Mouse (Mus musculus) hindbrain, embryonic 15.5 days (tissue): ENCODE results near the gene Pald1. TPM values are rescaled to one million over a fixed set of nuclear protein-coding genes. Genes with fewer than 3 reads are reported as not detected.

ENCODE experiments used
- ATAC-seq: fragments of 200-750 bp; cut with Nextera tagmentation; 2 replicates; pipeline ENCODE4 v1.8.0; 2017; ENCODE audit warnings: low read depth, moderate number of reproducible peaks, moderate TSS enrichment; ENCODE audit not compliant: low FRiP score
- H3K27ac ChIP-seq: fragments of 300-500 bp; sonication (generic); replicated peaks from 2 replicates; pipeline ENCODE4 v1.5.1; 2015; ENCODE audit warnings: mild to moderate bottlenecking, inconsistent platforms
- H3K27me3 ChIP-seq: fragments of 300-500 bp; sonication (generic); 2 replicates; pipeline ENCODE4 v1.6.1; 2015; ENCODE audit warnings: control low read depth, inconsistent platforms
- H3K36me3 ChIP-seq: fragments of 300-500 bp; sonication (generic); 2 replicates; pipeline ENCODE4 v1.6.1; 2015; ENCODE audit warnings: control low read depth, inconsistent platforms
- H3K4me1 ChIP-seq: fragments of 300-500 bp; sonication (generic); replicated peaks from 2 replicates; pipeline ENCODE4 v1.6.1; 2015; ENCODE audit warnings: control low read depth, inconsistent platforms
- H3K4me2 ChIP-seq: fragments of 300-500 bp; sonication (generic); 2 replicates; pipeline ENCODE4 v1.6.1; 2015; ENCODE audit warnings: moderate library complexity, mild to moderate bottlenecking, inconsistent platforms
- H3K4me3 ChIP-seq: fragments of 300-500 bp; sonication (generic); 2 replicates; pipeline ENCODE4 v1.5.1; 2015; ENCODE audit warnings: mild to moderate bottlenecking, inconsistent platforms
- H3K9ac ChIP-seq: fragments of 300-500 bp; sonication (generic); 2 replicates; pipeline ENCODE4 v1.6.1; 2015; ENCODE audit warnings: inconsistent platforms
- H3K9me3 ChIP-seq: fragments of 300-500 bp; sonication (generic); 2 replicates; pipeline ENCODE4 v1.6.1; 2016; ENCODE audit warnings: control low read depth, inconsistent platforms
- WGBS: fragments of 180-500 bp; shearing (Covaris S2); methylation state at CpG from one replicate; pipeline ENCODE4 v1.1.7; 2015; 5-methylcytosine and 5-hydroxymethylcytosine counted together
- polyA plus RNA-seq: library from polyadenylated mRNA; unstranded; fragments of >200 nt; fragmentation: Nextera tagmentation; extraction: Ambion mirVana; gene quantifications from 2 replicates; pipeline ENCODE4 v1.2.1, GENCODE M21; 2015

Pald1 gene
- polyA plus RNA-seq, 1 experiment from 2014 or later: 32.4 TPM

DNA sequence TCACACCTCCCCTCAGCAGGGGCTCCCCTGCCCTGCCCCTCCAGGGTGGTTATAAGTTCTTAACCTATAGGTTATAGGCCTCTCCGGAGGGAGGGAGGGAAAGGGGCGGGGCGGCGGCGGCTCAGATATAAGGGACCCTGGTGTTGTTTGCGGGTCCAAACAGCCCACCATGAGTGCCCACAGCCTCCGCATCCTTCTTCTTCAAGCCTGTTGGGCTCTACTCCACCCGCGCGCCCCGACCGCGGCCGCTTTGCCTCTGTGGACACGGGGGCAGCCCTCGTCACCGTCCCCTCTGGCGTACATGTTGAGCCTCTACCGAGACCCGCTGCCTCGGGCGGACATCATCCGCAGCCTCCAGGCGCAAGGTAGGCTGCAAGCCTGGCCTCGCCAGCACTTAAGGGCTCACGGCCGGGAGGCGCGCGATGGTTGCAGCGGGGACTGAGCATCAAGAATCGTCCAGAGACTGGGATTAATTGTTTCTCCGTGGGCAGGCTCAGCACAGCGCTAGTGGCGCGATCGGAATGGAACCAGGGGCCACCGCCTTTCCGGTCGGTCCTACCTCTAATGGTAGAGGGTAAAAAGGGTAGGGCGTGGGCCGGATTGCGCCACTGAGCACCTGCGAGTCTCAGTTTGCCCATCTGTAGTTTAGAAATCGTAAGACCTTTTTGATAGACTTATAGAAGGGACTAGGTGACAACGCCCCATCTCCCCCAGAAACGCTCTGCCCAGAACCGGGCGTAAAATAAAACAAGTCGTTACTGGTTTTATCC is 35.0 kb upstream of the Pald1 start:
- WGBS: 2% methylated on average over 49 of the region's 50 CpGs
- Histone ChIP-seq H3K9ac (peak overlapping the region; percentile 33), H3K27ac (no peak overlapping the region), H3K9me3 (no peaks in the 10 kb centered on the region), H3K4me2 (peak overlapping the region; percentile 77), H3K4me3 (peak overlapping the region; percentile 43), H3K27me3 (peaks cover 54% of the 10 kb centered on the region), H3K4me1 (peaks cover 14% of the 10 kb centered on the region), H3K36me3 (no peaks in the 10 kb centered on the region)
- peak; percentile 40 for ATAC-seq

GRCm38 (mm10) chr10:61417672-61418071 is 34.3 kb upstream of the Pald1 start, which contains the start of gene Nodal:
TSS of gene Nodal (plus strand) at chr10:61417972.
- peak within 1 kb of the TSS; percentile 77 for H3K4me2 ChIP-seq
- no peaks in the 10 kb centered on the region for H3K36me3 ChIP-seq
- peak within 1 kb of the TSS; percentile 33 for H3K9ac ChIP-seq
- no peaks in the 10 kb centered on the region for H3K9me3 ChIP-seq
- 25% methylated on average over 10 of the region's 10 CpGs for WGBS
- H3K4me1 ChIP-seq: peaks cover 14% of the 10 kb centered on the region
- ATAC-seq: peak; percentile 8; the same call in 1 of the 2 replicates
- no peak within 1 kb of the TSS for H3K27ac ChIP-seq
- H3K4me3 ChIP-seq: peak within 1 kb of the TSS; percentile 43
- H3K27me3 ChIP-seq: peaks cover 54% of the 10 kb centered on the region

- no peak overlapping the region for H3K4me3 ChIP-seq
- ATAC-seq: no peak
- H3K4me2 ChIP-seq: no peak overlapping the region
- WGBS: 46% methylated on average over 2 of the region's 2 CpGs
- no peaks in the 10 kb centered on the region for H3K9me3 ChIP-seq
- H3K36me3 ChIP-seq: no peaks in the 10 kb centered on the region
- no peak overlapping the region for H3K27ac ChIP-seq
- H3K4me1 ChIP-seq: peaks cover 14% of the 10 kb centered on the region
- H3K9ac ChIP-seq: no peak overlapping the region
- peaks cover 54% of the 10 kb centered on the region for H3K27me3 ChIP-seq
Measured at GRCm38 (mm10) chr10:61417046-61417445, 33.7 kb upstream of the Pald1 start.

DNA sequence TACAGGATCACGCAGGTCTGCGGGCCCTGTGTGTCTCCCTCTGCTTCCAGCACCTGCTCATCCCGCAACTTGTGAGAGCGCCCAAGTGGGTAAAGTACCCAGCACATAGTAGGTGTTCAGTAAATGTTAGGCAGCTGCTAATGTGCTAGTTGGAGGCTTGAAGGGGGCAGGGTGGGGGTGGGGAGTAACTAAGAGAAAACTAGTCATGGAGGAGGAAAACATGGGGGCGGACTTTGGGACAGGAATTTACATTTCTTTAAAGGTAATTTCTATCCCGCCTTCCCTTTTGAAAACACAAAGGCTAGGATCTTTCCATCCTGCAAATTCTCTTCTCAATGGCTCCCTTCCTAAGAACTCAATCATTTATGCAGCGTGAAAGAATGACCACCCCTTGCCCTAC is 33.2 kb upstream of the Pald1 start:
- 25% methylated on average over 7 of the region's 7 CpGs for WGBS
- Histone ChIP-seq H3K36me3 (no peaks in the 10 kb centered on the region), H3K4me3 (no peak overlapping the region), H3K27ac (no peak overlapping the region), H3K4me2 (no peak overlapping the region), H3K4me1 (peaks cover 14% of the 10 kb centered on the region), H3K9me3 (no peaks in the 10 kb centered on the region), H3K27me3 (peaks cover 54% of the 10 kb centered on the region), H3K9ac (no peak overlapping the region)
- ATAC-seq: no peak

- ATAC-seq: no peak
- 17% methylated on average over 8 of the region's 8 CpGs for WGBS
- no peak overlapping the region for H3K4me2 ChIP-seq
Measured at GRCm38 (mm10) chr10:61415890-61416289, 32.6 kb upstream of the Pald1 start.

GRCm38 (mm10) chr10:61415240-61415639 is 31.9 kb upstream of the Pald1 start:
- H3K27me3 ChIP-seq: peaks cover 45% of the 10 kb centered on the region
- H3K9ac ChIP-seq: no peak overlapping the region
- H3K9me3 ChIP-seq: no peaks in the 10 kb centered on the region
- no peak overlapping the region for H3K4me2 ChIP-seq
- no peak for ATAC-seq
- WGBS: 63% methylated on average over 3 of the region's 3 CpGs
- no peaks in the 10 kb centered on the region for H3K36me3 ChIP-seq
- peaks cover 14% of the 10 kb centered on the region for H3K4me1 ChIP-seq
- no peak overlapping the region for H3K27ac ChIP-seq
- H3K4me3 ChIP-seq: no peak overlapping the region

More at GRCm38 (mm10) chr10:61415890-61416289, 32.6 kb upstream of the Pald1 start:
- Histone ChIP-seq H3K4me1 (peaks cover 14% of the 10 kb centered on the region), H3K27me3 (peaks cover 51% of the 10 kb centered on the region), H3K27ac (no peak overlapping the region), H3K4me3 (no peak overlapping the region), H3K9ac (no peak overlapping the region), H3K36me3 (no peaks in the 10 kb centered on the region), H3K9me3 (no peaks in the 10 kb centered on the region)

GRCm38 (mm10) chr10:61412910-61413625 is 29.7 kb upstream of the Pald1 start:
- peaks cover 2% of the 10 kb centered on the region for H3K4me1 ChIP-seq
- H3K27me3 ChIP-seq: peaks cover 23% of the 10 kb centered on the region
- H3K4me2 ChIP-seq: no peak overlapping the region
- ATAC-seq: no peak
- WGBS: 61% methylated on average over 21 of the region's 21 CpGs
- no peaks in the 10 kb centered on the region for H3K36me3 ChIP-seq
- H3K27ac ChIP-seq: no peak overlapping the region
- no peak overlapping the region for H3K4me3 ChIP-seq
- H3K9me3 ChIP-seq: no peaks in the 10 kb centered on the region
- H3K9ac ChIP-seq: no peak overlapping the region

- 34% methylated on average over 9 of the region's 9 CpGs for WGBS
- Histone ChIP-seq H3K27ac (no peak overlapping the region), H3K9me3 (no peaks in the 10 kb centered on the region), H3K4me3 (no peak overlapping the region), H3K36me3 (no peaks in the 10 kb centered on the region), H3K4me2 (no peak overlapping the region), H3K4me1 (no peaks in the 10 kb centered on the region), H3K27me3 (0 out of 2 replicates have a peak, but pooled peaks cover 5% of the 10 kb centered on the region), H3K9ac (no peak overlapping the region)
- no peak for ATAC-seq
Measured at GRCm38 (mm10) chr10:61410193-61410592, 26.9 kb upstream of the Pald1 start.

DNA sequence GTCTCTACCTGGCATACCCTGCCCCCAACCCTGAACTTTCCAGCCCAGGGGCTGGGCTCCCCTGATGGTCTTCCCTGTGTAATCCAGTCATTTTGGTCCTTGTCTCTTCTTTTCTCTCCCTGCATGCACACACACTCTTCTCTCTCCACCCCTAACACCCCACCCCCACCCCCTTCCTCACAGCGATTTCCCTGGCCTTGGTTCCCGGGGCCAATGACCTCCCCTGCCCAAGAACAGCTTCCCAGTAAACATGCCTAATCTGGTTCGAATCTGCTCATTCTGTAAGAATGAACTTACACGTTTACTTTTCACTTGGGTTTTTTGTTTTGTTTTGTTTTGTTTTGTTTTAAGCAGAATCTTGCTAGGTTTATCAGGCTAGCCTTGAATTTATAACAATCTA is 26.4 kb upstream of the Pald1 start:
- Histone ChIP-seq H3K27ac (no peak overlapping the region), H3K9me3 (no peaks in the 10 kb centered on the region), H3K4me3 (no peak overlapping the region), H3K4me2 (no peak overlapping the region), H3K36me3 (no peaks in the 10 kb centered on the region), H3K27me3 (0 out of 2 replicates have a peak, but pooled peaks cover 5% of the 10 kb centered on the region), H3K4me1 (no peaks in the 10 kb centered on the region), H3K9ac (no peak overlapping the region)
- WGBS: 18% methylated on average over 4 of the region's 4 CpGs
- ATAC-seq: no peak

- Histone ChIP-seq H3K9me3 (no peaks in the 10 kb centered on the region), H3K4me1 (no peaks in the 10 kb centered on the region), H3K27ac (no peak overlapping the region), H3K4me2 (no peak overlapping the region), H3K4me3 (no peak overlapping the region), H3K9ac (no peak overlapping the region), H3K27me3 (0 out of 2 replicates have a peak, but pooled peaks cover 5% of the 10 kb centered on the region), H3K36me3 (no peaks in the 10 kb centered on the region)
- 21% methylated on average over 10 of the region's 10 CpGs for WGBS
- ATAC-seq: no peak
Measured at GRCm38 (mm10) chr10:61405958-61406357, 22.6 kb upstream of the Pald1 start.

DNA sequence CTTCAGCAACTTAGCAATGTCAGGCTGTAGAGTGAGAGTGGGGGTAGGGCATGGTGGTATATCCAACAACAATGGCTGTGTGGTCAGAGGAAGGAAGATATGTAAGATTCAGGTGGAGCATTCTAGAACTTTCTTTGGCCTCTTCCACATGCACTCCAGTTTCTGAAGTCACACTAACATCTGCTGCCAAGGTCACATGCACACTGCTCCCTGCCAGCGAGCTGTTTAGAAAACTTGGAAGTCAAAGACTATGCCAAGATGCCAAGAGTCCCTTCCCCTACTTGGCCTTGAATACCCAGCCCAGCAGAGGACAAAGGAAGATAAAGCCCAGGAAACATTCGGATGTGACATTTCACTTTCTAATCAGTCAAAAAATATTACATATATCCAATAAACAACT is 19.6 kb upstream of the Pald1 start:
- no peaks in the 10 kb centered on the region for H3K9me3 ChIP-seq
- no peaks in the 10 kb centered on the region for H3K36me3 ChIP-seq
- no peak overlapping the region for H3K9ac ChIP-seq
- 0 out of 2 replicates have a peak, but pooled peaks cover 4% of the 10 kb centered on the region for H3K4me1 ChIP-seq
- 78% methylated on average over 2 of the region's 2 CpGs for WGBS
- no peak overlapping the region for H3K27ac ChIP-seq
- H3K27me3 ChIP-seq: 0 out of 2 replicates have a peak, but pooled peaks cover 5% of the 10 kb centered on the region
- H3K4me2 ChIP-seq: no peak overlapping the region
- H3K4me3 ChIP-seq: no peak overlapping the region
- ATAC-seq: no peak

DNA sequence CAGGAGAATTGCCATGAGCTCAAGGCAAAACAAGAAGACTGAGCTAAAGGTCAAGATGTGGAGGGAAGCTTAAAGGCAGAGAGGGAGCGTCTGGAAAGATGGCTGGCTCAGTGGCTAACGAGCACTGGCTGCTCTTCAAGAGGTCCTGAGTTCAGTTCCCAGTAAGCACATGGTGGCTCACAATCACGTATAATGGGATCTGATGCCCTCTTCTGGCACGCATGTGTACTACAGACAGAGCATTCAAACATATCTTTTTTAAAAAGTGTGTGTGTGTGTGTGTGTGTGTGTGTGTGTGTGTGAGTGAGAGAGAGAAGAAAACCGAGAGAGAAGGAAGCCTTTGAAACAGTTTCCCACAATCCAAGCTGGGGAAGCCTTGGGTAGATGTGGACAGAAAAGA is 19.1 kb upstream of the Pald1 start:
- WGBS: 71% methylated on average over 5 of the region's 5 CpGs
- Histone ChIP-seq H3K27ac (no peak overlapping the region), H3K4me2 (no peak overlapping the region)

More for the DNA sequence above, 19.1 kb upstream of the Pald1 start:
- H3K4me3 ChIP-seq: no peak overlapping the region
- H3K27me3 ChIP-seq: 0 out of 2 replicates have a peak, but pooled peaks cover 5% of the 10 kb centered on the region
- H3K4me1 ChIP-seq: 0 out of 2 replicates have a peak, but pooled peaks cover 4% of the 10 kb centered on the region
- H3K9ac ChIP-seq: no peak overlapping the region
- H3K36me3 ChIP-seq: no peaks in the 10 kb centered on the region
- H3K9me3 ChIP-seq: no peaks in the 10 kb centered on the region
- no peak for ATAC-seq
